Comparison of ENCODE assay signal across 8 mouse cellular contexts in genomic region chr4:70533056-70533805, GRCm38 (mm10). TPM values are rescaled to one million over a fixed set of nuclear protein-coding genes. Genes with fewer than 3 reads are reported as not detected.
DNase-seq lines count a peak whose midpoint lies in the region; ATAC-seq lines count a peak whose summit lies in the region.

No protein-coding gene starts in this region.

- no peaks in the 10 kb centered on the region for H3K9me3 ChIP-seq in heart, embryonic 11.5 days (replicated peaks; ENCODE audit: control insufficient read depth, low read length)
- H3K9me3 ChIP-seq in forebrain, embryonic 12.5 days = no peaks in the 10 kb centered on the region
- H3K9me3 ChIP-seq in liver, embryonic 13.5 days (replicated peaks) = no peaks in the 10 kb centered on the region

- DNase-seq in heart, adult 11 months = no peak
- peak; percentile 29 for DNase-seq in A20 (ENCODE audit: low read depth, low spot score)
- no peak for DNase-seq in liver, embryonic 13.5 days
- no peak for DNase-seq in urinary bladder, postnatal 14 days (ENCODE audit: low spot score)
- DNase-seq in left cerebral cortex, adult 8-10 months (ENCODE audit: low spot score in 2 of 2) = no peak
- DNase-seq in c-Kit-positive CD71-positive TER-119-positive erythroid progenitor cells, embryonic 14.5 days (ENCODE audit: low spot score) = no peak

- no peak for ATAC-seq in heart, embryonic 11.5 days (replicated peaks; ENCODE audit: insufficient number of reproducible peaks, low FRiP score, low TSS enrichment)
- ATAC-seq in forebrain, embryonic 12.5 days (ENCODE audit: low FRiP score) = no peak
- no peak for ATAC-seq in liver, embryonic 13.5 days (ENCODE audit: low read depth)

- no peaks in the 10 kb centered on the region for H3K36me3 ChIP-seq in heart, embryonic 11.5 days (ENCODE audit: control insufficient read depth, insufficient read depth, low read length)
- peaks cover 7% of the 10 kb centered on the region; the same call in 1 of the 2 replicates for H3K36me3 ChIP-seq in forebrain, embryonic 12.5 days (replicated peaks)
- H3K36me3 ChIP-seq in liver, embryonic 13.5 days = no peaks in the 10 kb centered on the region

- 70% methylated on average over 3 of the region's 3 CpGs for WGBS in heart, embryonic 11.5 days (ENCODE audit: insufficient replicate concordance)
- 43% methylated on average over 3 of the region's 3 CpGs for WGBS in forebrain, embryonic 12.5 days
- 67% methylated on average over 3 of the region's 3 CpGs for WGBS in liver, embryonic 13.5 days (ENCODE audit: insufficient replicate concordance)

- H3K4me3 ChIP-seq in heart, embryonic 11.5 days (ENCODE audit: low read depth, low read length) = peak overlapping the region; percentile 87
- H3K4me3 ChIP-seq in forebrain, embryonic 12.5 days (replicated peaks) = peak overlapping the region; percentile 93
- H3K4me3 ChIP-seq in liver, embryonic 13.5 days (replicated peaks) = peak overlapping the region; percentile 89

- no peak overlapping the region for H3K27ac ChIP-seq in heart, embryonic 11.5 days (ENCODE audit: low read depth, low read length)
- no peak overlapping the region for H3K27ac ChIP-seq in forebrain, embryonic 12.5 days
- no peak overlapping the region for H3K27ac ChIP-seq in liver, embryonic 13.5 days

- H3K27me3 ChIP-seq in heart, embryonic 11.5 days (ENCODE audit: control insufficient read depth, insufficient read depth, low read length) = no peaks in the 10 kb centered on the region
- H3K27me3 ChIP-seq in forebrain, embryonic 12.5 days = no peaks in the 10 kb centered on the region
- no peaks in the 10 kb centered on the region for H3K27me3 ChIP-seq in liver, embryonic 13.5 days

- H3K9ac ChIP-seq in heart, embryonic 11.5 days (ENCODE audit: low read depth, low read length) = no peak overlapping the region
- H3K9ac ChIP-seq in forebrain, embryonic 12.5 days = peak overlapping the region; percentile 92
- H3K9ac ChIP-seq in liver, embryonic 13.5 days = peak overlapping the region; percentile 92

- peaks cover 6% of the 10 kb centered on the region; the same call in 1 of the 2 replicates for H3K4me1 ChIP-seq in heart, embryonic 11.5 days (ENCODE audit: control insufficient read depth, insufficient read depth, low read length)
- H3K4me1 ChIP-seq in forebrain, embryonic 12.5 days = peaks cover 57% of the 10 kb centered on the region
- H3K4me1 ChIP-seq in liver, embryonic 13.5 days (replicated peaks) = peaks cover 58% of the 10 kb centered on the region

- peak overlapping the region; percentile 88 for H3K4me2 ChIP-seq in heart, embryonic 11.5 days
- peak overlapping the region; percentile 82 for H3K4me2 ChIP-seq in forebrain, embryonic 12.5 days
- peak overlapping the region; percentile 98 for H3K4me2 ChIP-seq in liver, embryonic 13.5 days

RNA-seq across cellular contexts. Expression of gene Megf9, which starts 1.6 kb away (rescaled TPM):
- polyA plus RNA-seq in heart, embryonic 11.5 days (2014; fragmentation: Nextera tagmentation; extraction: Ambion mirVana) = 5.9 and 6.8 TPM in 2 replicates
- 33.2 and 33.6 TPM in 2 replicates for polyA plus RNA-seq in forebrain, embryonic 12.5 days (2016; fragmentation: Nextera tagmentation; extraction: Ambion mirVana)
- 2.8 and 3.0 TPM in 2 replicates for polyA plus RNA-seq in liver, embryonic 13.5 days (2015; fragmentation: Nextera tagmentation; extraction: Ambion mirVana)
- total RNA-seq in left cerebral cortex, adult 8-10 months (2022) = 100 to 1,000 TPM in 1 of 4 experiments, 10 to 100 TPM in 3; 90.3 to 101 (median 98.0) TPM
